Mouse (Mus musculus) urinary bladder, postnatal 10 days (tissue): ENCODE measurements around the gene Nosip.
"Not testable (repeated sequence)": the region's sequence is repeated elsewhere in the genome, so short reads cannot be mapped to it uniquely, and the experiment has no call there.

ENCODE experiments used
- DNase-seq: peaks from one replicate; pipeline ENCODE4 v3.0.0; 2022; ENCODE audit warnings: low spot score

The Nosip gene

GRCm38 (mm10) chr7:45117566-45117965 lies 55.3 kb downstream of the Nosip start:
- DNase-seq: no peak

GRCm38 (mm10) chr7:45118336-45118735 lies 56.1 kb downstream of the Nosip start:
- no peak for DNase-seq

GRCm38 (mm10) chr7:45119780-45120709 lies 57.8 kb downstream of the Nosip start:
- no peak for DNase-seq

- DNase-seq: no peak
Observed at GRCm38 (mm10) chr7:45121404-45121803, 59.2 kb downstream of the Nosip start.

GRCm38 (mm10) chr7:45121966-45122365 lies 59.7 kb downstream of the Nosip start:
- DNase-seq: no peak

- DNase-seq: no peak
Observed at GRCm38 (mm10) chr7:45122561-45123185, 60.4 kb downstream of the Nosip start.

- no peak for DNase-seq
Observed at GRCm38 (mm10) chr7:45123186-45123570, 60.9 kb downstream of the Nosip start.

GRCm38 (mm10) chr7:45124224-45125143 lies 62.3 kb downstream of the Nosip start, which contains the start of gene Rps11:
Gene Rps11 (minus strand): TSS chr7:45124439.
- peak; percentile 98 for DNase-seq

- DNase-seq: no peak
Observed at GRCm38 (mm10) chr7:45125144-45125600, 62.9 kb downstream of the Nosip start.

GRCm38 (mm10) chr7:45125649-45126048 lies 63.4 kb downstream of the Nosip start:
- DNase-seq: not testable (repeated sequence)

- DNase-seq: no peak
Observed at GRCm38 (mm10) chr7:45126147-45126843, 64.1 kb downstream of the Nosip start.

GRCm38 (mm10) chr7:45126844-45127699 lies 64.8 kb downstream of the Nosip start:
- no peak for DNase-seq
